8 mouse cellular contexts compared by ENCODE assay signal in genomic region chr1:34750061-34751054, GRCm38 (mm10).
A peak's percentile ranks its signal among the peaks of the same experiment; 100 is the strongest.
DNase-seq lines count a peak whose midpoint lies in the region; ATAC-seq and TF ChIP-seq lines count a peak whose summit lies in the region.

No protein-coding gene starts in this region.

- H3K27ac ChIP-seq in heart, embryonic 10.5 days, result peak overlapping the region; percentile 76
- H3K27ac ChIP-seq in heart, adult 2 months, result no peak overlapping the region
- no peak overlapping the region for H3K27ac ChIP-seq in ES-Bruce4 (ENCODE audit: insufficient read depth, low read length)
- no peak overlapping the region for H3K27ac ChIP-seq in hindbrain, embryonic 11.5 days (ENCODE audit: low read depth, low read length)
- no peak overlapping the region for H3K27ac ChIP-seq in liver, postnatal 0 days (ENCODE audit: low read depth)
- H3K27ac ChIP-seq in stomach, postnatal 0 days (replicated peaks), result no peak overlapping the region

- TF ChIP-seq CTCF in heart, adult 2 months (IDR thresholded peaks at IDR 0.05), result no peak
- no peak for TF ChIP-seq CTCF in ES-Bruce4 (IDR thresholded peaks at IDR 0.05; ENCODE audit: low read depth, low read length)
- TF ChIP-seq CTCF in liver, postnatal 0 days (IDR thresholded peaks at IDR 0.05; ENCODE audit: low read depth), result no peak
- TF ChIP-seq CTCF in stomach, postnatal 0 days (IDR thresholded peaks at IDR 0.05; ENCODE audit: low read depth), result no peak

- TF ChIP-seq EP300 in heart, adult 2 months (IDR thresholded peaks at IDR 0.05; ENCODE audit: insufficient read depth, low read depth, low read length), result no peak
- TF ChIP-seq EP300 in ES-Bruce4 (IDR thresholded peaks at IDR 0.05; ENCODE audit: insufficient read depth, low read depth, low read length), result no peak
- TF ChIP-seq EP300 in liver, postnatal 0 days (IDR thresholded peaks at IDR 0.05; ENCODE audit: low read depth), result no peak
- TF ChIP-seq EP300 in stomach, postnatal 0 days (optimal IDR thresholded peaks at IDR 0.05), result no peak

- no peak for DNase-seq in heart, embryonic 10.5 days (ENCODE audit: low spot score)
- no peak for DNase-seq in heart, adult 2 months
- DNase-seq in cerebellum, postnatal 25 days, result peak; percentile 77 to 82
- DNase-seq in hindbrain, embryonic 11.5 days (ENCODE audit: low spot score), result peak; percentile 57
- DNase-seq in liver, postnatal 0 days, result no peak
- DNase-seq in stomach, postnatal 0 days (ENCODE audit: low spot score), result peak; percentile 37
- DNase-seq in gastrocnemius, postnatal 4 days (ENCODE audit: low spot score in 2 of 2), result no peak

- H3K4me3 ChIP-seq in heart, embryonic 10.5 days, result peak overlapping the region; percentile 75
- H3K4me3 ChIP-seq in heart, adult 2 months, result no peak overlapping the region
- H3K4me3 ChIP-seq in ES-Bruce4 (ENCODE audit: low read depth, low read length), result peak overlapping the region; percentile 84
- H3K4me3 ChIP-seq in hindbrain, embryonic 11.5 days (ENCODE audit: low read depth, low read length), result peak overlapping the region; percentile 55
- H3K4me3 ChIP-seq in liver, postnatal 0 days (ENCODE audit: low read depth, low read length), result peak overlapping the region; percentile 20; the same call in 1 of the 2 replicates
- H3K4me3 ChIP-seq in stomach, postnatal 0 days (ENCODE audit: low read depth, low read length), result peak overlapping the region; percentile 54

- peaks cover 22% of the 10 kb centered on the region for H3K4me1 ChIP-seq in heart, embryonic 10.5 days
- no peaks in the 10 kb centered on the region for H3K4me1 ChIP-seq in heart, adult 2 months (ENCODE audit: control insufficient read depth, insufficient read depth, low read length)
- no peaks in the 10 kb centered on the region for H3K4me1 ChIP-seq in ES-Bruce4 (ENCODE audit: control insufficient read depth, insufficient read depth, low read length)
- H3K4me1 ChIP-seq in hindbrain, embryonic 11.5 days (replicated peaks; ENCODE audit: control insufficient read depth, insufficient read depth, low read length), result 0 out of 2 replicates have a peak, but pooled peaks cover 4% of the 10 kb centered on the region
- H3K4me1 ChIP-seq in liver, postnatal 0 days (ENCODE audit: insufficient read depth), result no peaks in the 10 kb centered on the region
- 0 out of 2 replicates have a peak, but pooled peaks cover 6% of the 10 kb centered on the region for H3K4me1 ChIP-seq in stomach, postnatal 0 days (replicated peaks; ENCODE audit: control insufficient read depth, insufficient read depth)

- H3K79me2 ChIP-seq in heart, adult 2 months (replicated peaks; ENCODE audit: control insufficient read depth, insufficient read depth, low read length), result no peaks in the 10 kb centered on the region

- H3K9ac ChIP-seq in heart, adult 2 months (ENCODE audit: low read depth, low read length), result no peak overlapping the region
- peak overlapping the region; percentile 94 for H3K9ac ChIP-seq in ES-Bruce4 (ENCODE audit: low read depth, poor library complexity, severe bottlenecking)
- H3K9ac ChIP-seq in hindbrain, embryonic 11.5 days (ENCODE audit: low read depth, low read length), result peak overlapping the region; percentile 66
- no peak overlapping the region for H3K9ac ChIP-seq in liver, postnatal 0 days (replicated peaks)
- H3K9ac ChIP-seq in stomach, postnatal 0 days (ENCODE audit: low read length), result peak overlapping the region; percentile 45; the same call in 1 of the 2 replicates

- under 1% methylated on average over 101 of the region's 108 CpGs for WGBS in heart, embryonic 10.5 days
- 1% methylated on average over 101 of the region's 108 CpGs for WGBS in heart, adult 2 months
- WGBS in hindbrain, embryonic 11.5 days, result under 1% methylated on average over 68 of the region's 108 CpGs
- 2% methylated on average over 84 of the region's 108 CpGs for WGBS in liver, postnatal 0 days (ENCODE audit: insufficient replicate concordance)
- under 1% methylated on average over 56 of the region's 108 CpGs for WGBS in stomach, postnatal 0 days

- peak; percentile 73 for ATAC-seq in hindbrain, embryonic 11.5 days (ENCODE audit: low FRiP score)
- no peak for ATAC-seq in liver, postnatal 0 days
- ATAC-seq in stomach, postnatal 0 days (ENCODE audit: low FRiP score, low TSS enrichment), result peak; percentile 38; the same call in 1 of the 2 replicates

- H3K9me3 ChIP-seq in heart, embryonic 10.5 days, result no peaks in the 10 kb centered on the region
- H3K9me3 ChIP-seq in ES-Bruce4 (replicated peaks; ENCODE audit: control insufficient read depth, insufficient read depth, low read length, poor library complexity, severe bottlenecking), result no peaks in the 10 kb centered on the region; the same call in 1 of the 2 replicates
- no peaks in the 10 kb centered on the region for H3K9me3 ChIP-seq in hindbrain, embryonic 11.5 days (ENCODE audit: control insufficient read depth, low read length)
- H3K9me3 ChIP-seq in liver, postnatal 0 days (ENCODE audit: low read length), result no peaks in the 10 kb centered on the region
- H3K9me3 ChIP-seq in stomach, postnatal 0 days (ENCODE audit: control insufficient read depth, low read length), result no peaks in the 10 kb centered on the region

- no peak for TF ChIP-seq POLR2A in heart, adult 2 months (IDR thresholded peaks at IDR 0.05; ENCODE audit: insufficient read depth, low read depth, low read length)
- no peak for TF ChIP-seq POLR2A in ES-Bruce4 (IDR thresholded peaks at IDR 0.05; ENCODE audit: insufficient read depth, low read length)

- no peaks in the 10 kb centered on the region for H3K36me3 ChIP-seq in heart, embryonic 10.5 days
- no peaks in the 10 kb centered on the region for H3K36me3 ChIP-seq in heart, adult 2 months (ENCODE audit: control insufficient read depth, insufficient read depth, low read length)
- no peaks in the 10 kb centered on the region for H3K36me3 ChIP-seq in ES-Bruce4 (ENCODE audit: control insufficient read depth, insufficient read depth, low read length, poor library complexity, severe bottlenecking)
- no peaks in the 10 kb centered on the region for H3K36me3 ChIP-seq in hindbrain, embryonic 11.5 days (ENCODE audit: control insufficient read depth, insufficient read depth, low read length)
- H3K36me3 ChIP-seq in liver, postnatal 0 days (replicated peaks; ENCODE audit: insufficient read depth, low read length), result no peaks in the 10 kb centered on the region
- H3K36me3 ChIP-seq in stomach, postnatal 0 days (ENCODE audit: control insufficient read depth, insufficient read depth, low read length), result no peaks in the 10 kb centered on the region

- intact Hi-C loops in heart, adult 2 months (cut with DNase I), result no loop called here

- peaks cover 86% of the 10 kb centered on the region for H3K27me3 ChIP-seq in heart, embryonic 10.5 days (ENCODE audit: insufficient read depth, poor library complexity, severe bottlenecking)
- H3K27me3 ChIP-seq in heart, adult 2 months (ENCODE audit: control insufficient read depth, insufficient read depth, low read length), result peaks cover 15% of the 10 kb centered on the region
- peaks cover 17% of the 10 kb centered on the region for H3K27me3 ChIP-seq in ES-Bruce4 (ENCODE audit: control insufficient read depth, insufficient read depth, low read length, poor library complexity, severe bottlenecking)
- peaks cover 20% of the 10 kb centered on the region for H3K27me3 ChIP-seq in hindbrain, embryonic 11.5 days (ENCODE audit: control insufficient read depth, insufficient read depth, low read length)
- H3K27me3 ChIP-seq in liver, postnatal 0 days (ENCODE audit: insufficient read depth, low read length), result peaks cover 40% of the 10 kb centered on the region
- H3K27me3 ChIP-seq in stomach, postnatal 0 days (ENCODE audit: control insufficient read depth, insufficient read depth, low read length), result no peaks in the 10 kb centered on the region

- peak overlapping the region; percentile 95 for H3K4me2 ChIP-seq in hindbrain, embryonic 11.5 days (replicated peaks; ENCODE audit: low read depth, low read length)
- peak overlapping the region; percentile 35 for H3K4me2 ChIP-seq in liver, postnatal 0 days (ENCODE audit: low read depth, low read length)
- peak overlapping the region; percentile 90 for H3K4me2 ChIP-seq in stomach, postnatal 0 days (replicated peaks; ENCODE audit: low read depth)

Comparison
In these comparisons a context has a peak if more than half of its experiments do, and no peak if none do; other contexts are left out.
1. DNase-seq: peak in cerebellum, postnatal 25 days (2 of 2), hindbrain, embryonic 11.5 days (single experiment) and stomach, postnatal 0 days (single experiment); none in heart, embryonic 10.5 days (single experiment), heart, adult 2 months (0 of 2), liver, postnatal 0 days (single experiment) and gastrocnemius, postnatal 4 days (0 of 2).
2. H3K9ac ChIP-seq: peak in ES-Bruce4 (single experiment), hindbrain, embryonic 11.5 days (single experiment) and stomach, postnatal 0 days (single experiment); none in heart, adult 2 months (single experiment) and liver, postnatal 0 days (single experiment).
3. H3K4me2 ChIP-seq: peak in every context shown above with its lines; median percentile 95 in hindbrain, embryonic 11.5 days; 90 in stomach, postnatal 0 days; 35 in liver, postnatal 0 days.